Mouse (Mus musculus): ENCODE results near the gene Smoc2.

Smoc2 gene

DNA sequence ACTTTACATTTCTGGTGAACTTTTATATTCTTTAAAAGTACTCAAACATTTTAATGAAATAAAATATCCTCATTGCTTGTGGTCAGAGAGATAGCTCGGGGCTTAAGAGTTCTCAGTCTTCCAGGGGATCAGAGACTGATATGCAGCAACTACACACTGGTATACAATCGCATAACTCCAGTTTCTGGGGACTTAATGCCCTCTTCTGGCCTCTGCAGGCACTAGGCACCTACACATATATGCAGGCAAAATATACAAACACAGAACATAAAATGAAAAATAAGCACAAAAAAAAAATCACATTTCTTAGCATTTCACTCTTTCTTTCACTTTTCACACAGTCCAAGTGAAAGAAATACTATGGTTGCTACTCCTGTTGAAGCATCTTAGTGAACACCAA, 133.2 kb downstream of the Smoc2 start:
- in situ Hi-C loops (cut with MboI, MseI), result no loop called here

DNA sequence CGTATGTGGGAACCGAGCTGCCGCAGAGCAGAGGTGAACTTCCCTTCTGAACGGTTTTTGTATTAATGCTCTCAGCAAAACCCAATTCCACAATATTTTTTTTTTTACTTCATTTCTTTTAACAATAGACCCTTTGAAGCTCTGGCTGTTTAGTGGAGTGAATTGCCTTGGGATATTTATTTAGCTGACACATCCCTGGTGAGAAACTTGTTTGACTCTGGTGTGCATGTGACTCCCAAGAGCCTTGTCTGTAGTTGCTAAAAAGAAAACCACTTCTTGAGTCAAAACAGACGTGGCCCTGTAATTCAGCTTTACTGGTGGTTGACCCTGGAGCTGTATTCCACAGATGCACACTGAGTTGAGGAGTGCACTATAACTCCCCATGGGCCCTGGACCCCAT, 135.2 kb downstream of the Smoc2 start:
- in situ Hi-C loops (cut with MboI, MseI), result no loop called here

DNA sequence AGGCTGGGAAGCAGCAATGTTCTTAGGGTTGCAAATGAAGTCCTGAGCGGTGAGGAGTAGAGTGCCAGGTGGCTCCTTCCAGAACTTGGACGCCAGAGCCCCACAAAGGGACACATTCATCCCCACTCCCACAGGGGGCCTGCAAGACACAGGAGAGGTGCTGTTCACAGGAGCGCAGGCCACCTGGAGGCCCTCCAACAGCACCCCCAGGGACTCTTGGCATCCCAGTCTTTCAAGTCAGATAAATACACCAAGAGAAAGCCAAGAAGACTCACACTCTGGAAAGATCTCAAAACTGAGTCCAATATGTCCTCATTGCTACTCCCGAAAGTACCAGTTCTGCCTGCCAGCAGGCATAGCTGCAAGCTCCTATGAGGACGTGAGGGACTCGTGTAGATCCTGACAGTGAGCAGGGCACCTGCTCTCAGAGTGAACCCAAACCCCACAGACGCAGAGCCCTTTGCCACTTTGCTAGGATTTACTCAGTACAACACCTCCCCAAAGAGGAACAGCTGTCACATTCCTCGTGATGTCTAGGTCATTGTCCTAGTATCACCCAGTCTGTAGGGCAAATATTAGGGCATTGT, 141.2 kb downstream of the Smoc2 start:
- in situ Hi-C loops (cut with MboI, MseI), result no loop called here

DNA sequence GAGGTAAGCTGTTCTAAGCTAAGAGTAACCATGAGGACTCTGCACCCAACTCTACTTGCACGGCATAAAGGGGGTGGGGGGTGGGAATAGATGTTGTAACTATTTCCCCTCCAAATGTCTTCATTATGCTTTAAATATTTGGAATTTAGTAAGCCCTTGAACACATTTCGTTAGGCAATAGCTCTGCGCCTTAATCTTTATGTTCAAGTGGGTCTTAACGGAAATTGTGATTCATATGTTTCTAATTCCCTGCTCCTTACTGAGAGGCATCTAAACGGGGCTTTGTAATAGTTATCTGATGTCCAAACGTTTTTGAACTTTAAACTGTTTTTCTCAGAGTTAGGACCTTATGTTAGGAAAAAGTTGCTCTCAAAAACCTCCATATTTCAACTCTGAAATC, 147.2 kb downstream of the Smoc2 start:
- in situ Hi-C loops (cut with MboI, MseI), result no loop called here

DNA sequence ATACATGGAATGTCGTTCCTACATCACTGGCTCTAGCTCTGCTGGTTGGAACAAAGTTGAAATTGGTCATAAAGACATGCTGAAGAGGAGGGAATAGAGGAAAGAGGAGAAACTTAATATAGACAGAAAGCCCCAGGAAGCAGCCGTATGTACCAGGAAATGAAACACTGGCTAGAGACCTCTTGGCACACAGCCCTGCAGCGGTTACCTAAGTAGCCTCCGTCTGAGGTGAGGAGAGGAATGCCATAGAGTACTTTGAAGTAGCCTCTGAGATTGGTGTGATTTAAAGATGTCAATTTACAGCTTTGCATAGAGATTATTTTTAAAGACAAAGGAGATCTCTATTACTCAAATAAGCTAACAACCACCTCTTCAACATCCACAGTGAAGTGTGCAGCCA, 155.4 kb downstream of the Smoc2 start:
- in situ Hi-C loops (cut with MboI, MseI), result no loop called here

DNA sequence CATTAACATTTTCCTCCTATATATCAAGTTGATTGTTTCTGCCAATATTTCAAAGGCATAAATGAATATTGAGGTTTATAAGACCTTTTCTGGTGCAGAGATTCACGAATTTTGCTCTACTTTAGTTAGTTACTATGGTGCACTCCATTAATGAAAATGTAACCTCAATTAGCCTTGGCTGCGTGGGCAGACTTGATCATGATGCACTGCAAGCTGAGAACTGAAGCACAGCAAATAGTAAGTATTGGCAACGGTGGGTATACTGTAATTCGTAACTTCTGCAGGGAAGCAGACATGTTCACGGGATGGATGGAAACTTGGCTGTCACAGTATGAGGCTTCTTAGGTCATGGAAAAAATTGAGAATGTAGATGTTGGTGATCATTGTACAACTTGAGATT, 166.3 kb downstream of the Smoc2 start:
- in situ Hi-C loops (cut with MboI, MseI), result no loop called here

DNA sequence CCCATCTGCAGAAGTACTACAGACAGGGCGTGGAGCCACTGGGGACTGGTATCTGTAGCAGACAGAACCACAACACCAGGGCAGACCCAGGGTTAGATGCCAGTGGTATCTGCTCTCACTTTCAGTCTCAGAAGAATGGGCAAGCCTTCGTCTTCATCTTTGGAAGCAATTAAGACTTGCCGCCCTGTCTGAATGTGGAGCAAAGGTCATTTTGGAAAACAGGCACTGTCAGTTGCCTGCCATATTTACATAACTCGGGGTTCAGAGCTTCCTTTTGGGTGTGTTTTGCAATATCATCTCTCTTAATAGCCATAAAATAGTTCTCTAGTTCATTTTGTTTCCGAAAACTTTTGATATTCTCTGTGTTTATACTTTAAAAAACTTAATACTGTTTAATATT, 168.0 kb downstream of the Smoc2 start:
- in situ Hi-C loops (cut with MboI, MseI), result no loop called here
